Mouse (Mus musculus) leukemia stem cell, adult 10-12 weeks (primary cell): ENCODE data around the gene Tnfrsf13c. TPM values are rescaled to one million over a fixed set of nuclear protein-coding genes. Genes with fewer than 3 reads are reported as not detected.

ENCODE experiments used
- polyA plus RNA-seq: library from polyadenylated mRNA; stranded (reverse); fragments of >175 nt; gene quantifications from 2 replicates; pipeline ENCODE4 v1.2.3, GENCODE M21; 2012; ENCODE audit warnings: low replicate concordance

Gene Tnfrsf13c
- polyA plus RNA-seq, result 51.6 and 117 TPM in 2 replicates

DNA sequence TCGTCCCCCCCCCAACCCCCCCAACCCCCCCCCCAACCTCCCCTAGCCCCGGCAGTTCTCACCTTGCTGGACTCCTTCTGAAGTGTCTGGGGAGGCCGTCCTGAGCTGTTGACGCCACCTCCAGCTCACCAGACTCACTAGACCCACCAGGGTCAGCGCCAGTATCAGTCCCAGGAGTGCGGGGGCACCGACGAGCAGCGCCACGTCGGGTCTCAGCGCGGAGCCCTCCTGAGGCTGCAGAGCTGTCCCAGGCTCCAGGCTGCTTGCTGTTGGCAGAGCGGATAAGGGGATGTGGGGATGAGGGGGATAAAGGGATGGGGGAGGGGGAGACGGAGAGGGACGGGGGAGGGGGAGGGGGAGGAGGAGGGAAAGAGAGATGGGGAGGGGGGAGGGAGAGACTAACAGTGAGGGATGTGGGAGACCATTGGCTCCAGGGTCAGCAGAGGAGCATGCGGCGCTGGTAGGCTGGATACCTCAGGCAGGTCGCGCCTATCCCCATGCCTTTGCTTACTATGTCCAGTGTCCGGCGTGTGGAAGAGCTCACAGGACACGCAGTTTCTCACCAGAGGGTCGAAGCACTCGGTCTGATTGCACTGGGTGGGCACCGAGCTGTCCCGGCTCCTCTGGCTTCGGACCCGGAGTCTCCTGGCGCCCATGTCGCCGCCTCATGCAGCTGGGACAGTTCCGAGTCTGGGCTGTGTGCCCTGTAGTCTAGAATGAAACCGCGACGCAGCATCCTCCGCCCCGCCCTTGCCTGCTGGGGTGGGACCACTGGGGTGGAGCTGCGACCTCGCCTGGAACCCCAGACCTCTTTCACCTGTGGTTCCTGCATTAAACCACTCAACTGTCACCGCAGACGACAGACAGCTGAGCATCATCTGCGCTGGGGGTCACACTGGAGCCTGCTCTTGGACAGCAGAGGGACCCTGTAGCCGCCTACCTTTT, at the start of gene Tnfrsf13c:
Gene Tnfrsf13c (minus strand): TSS at position 713 of the 945 bp plus-strand sequence.

GRCm38 (mm10) chr15:82252097-82252496, 27.9 kb upstream of the Tnfrsf13c start, which contains the start of gene 1500009C09Rik:
Gene 1500009C09Rik, plus strand, starts transcription at chr15:82252397.

GRCm38 (mm10) chr15:82244115-82244804, 20.1 kb upstream of the Tnfrsf13c start, which contains the start of gene Cenpm:
Gene Cenpm, minus strand, starts transcription at chr15:82244748.

GRCm38 (mm10) chr15:82212752-82213063, 11.5 kb downstream of the Tnfrsf13c start, which contains the start of gene Shisa8:
Gene Shisa8, minus strand, starts transcription at chr15:82212815.

Other genes starting within 250 kb of the Tnfrsf13c start
- not detected in 2 replicates for gene 1700029P11Rik, start 243.8 kb downstream of the Tnfrsf13c start, polyA plus RNA-seq
- 4.7 and 11.7 TPM in 2 replicates for gene Xrcc6, start 236.5 kb downstream of the Tnfrsf13c start, polyA plus RNA-seq
- gene Desi1, start 190.5 kb downstream of the Tnfrsf13c start, polyA plus RNA-seq, result 67.1 and 216 TPM in 2 replicates
- gene Snu13, start 176.8 kb downstream of the Tnfrsf13c start, polyA plus RNA-seq, result 6.4 and 229 TPM in 2 replicates
- gene 4930407I10Rik, start 165.2 kb downstream of the Tnfrsf13c start, polyA plus RNA-seq, result not detected in 2 replicates
- not detected in 2 replicates for gene Mei1, start 154.4 kb downstream of the Tnfrsf13c start, polyA plus RNA-seq
- gene Ccdc134, start 96.4 kb downstream of the Tnfrsf13c start, polyA plus RNA-seq, result 3.6 and 19.0 TPM in 2 replicates
- 411 and 741 TPM in 2 replicates for gene Srebf2, start 77.2 kb downstream of the Tnfrsf13c start, polyA plus RNA-seq
- gene Shisa8, start 11.6 kb downstream of the Tnfrsf13c start, polyA plus RNA-seq, result 3.5 and 9.3 TPM in 2 replicates
- gene Cenpm, start 20.4 kb upstream of the Tnfrsf13c start, polyA plus RNA-seq, result 74.9 and 105 TPM in 2 replicates
- not detected in 2 replicates for gene 1500009C09Rik, start 28.0 kb upstream of the Tnfrsf13c start, polyA plus RNA-seq
- gene Sept3, start 50.5 kb upstream of the Tnfrsf13c start, polyA plus RNA-seq, result 0.73 and 1.1 TPM in 2 replicates
- not detected in 2 replicates for gene Wbp2nl, start 74.6 kb upstream of the Tnfrsf13c start, polyA plus RNA-seq
- gene Naga, start 114.6 kb upstream of the Tnfrsf13c start, polyA plus RNA-seq, result 38.6 and 88.5 TPM in 2 replicates
- gene Pheta2, start 114.6 kb upstream of the Tnfrsf13c start, polyA plus RNA-seq, result 5.0 and 17.1 TPM in 2 replicates
- 58.2 and 75.0 TPM in 2 replicates for gene Smdt1, start 114.6 kb upstream of the Tnfrsf13c start, polyA plus RNA-seq
- gene Ndufa6, start 130.0 kb upstream of the Tnfrsf13c start, polyA plus RNA-seq, result 95.3 and 124 TPM in 2 replicates
- 0.07 and 0.80 TPM in 2 replicates for gene Cyp2d22, start 155.9 kb upstream of the Tnfrsf13c start, polyA plus RNA-seq
- gene Cyp2d11, start 169.7 kb upstream of the Tnfrsf13c start, polyA plus RNA-seq, result not detected in 2 replicates
- gene Cyp2d10, start 182.8 kb upstream of the Tnfrsf13c start, polyA plus RNA-seq, result not detected in 2 replicates
- gene Cyp2d9, start 209.1 kb upstream of the Tnfrsf13c start, polyA plus RNA-seq, result not detected in 2 replicates